Mouse (Mus musculus) G1E (cell line): ENCODE measurements at regions not wholly inside any gene's neighbourhood (a gene's known extent, or its start where the extent isn't known, plus 50 kb on each side); places are given as distances from the start of the nearest gene placed in this dataset.

ENCODE experiments used
- CTCF ChIP-seq: IDR thresholded peaks from 2 replicates; pipeline ENCODE4 v1.5.1; 2012; ENCODE audit warnings: low read depth, low read length, inconsistent platforms, mixed read lengths
- GATA2 ChIP-seq: IDR thresholded peaks from 2 replicates; pipeline ENCODE4 v1.6.1; 2012; ENCODE audit warnings: low read depth, low read length, inconsistent platforms, borderline replicate concordance
- POLR2AphosphoS5 ChIP-seq: IDR thresholded peaks from 2 replicates; pipeline ENCODE4 v1.6.1; 2012; ENCODE audit warnings: low read depth, low read length, inconsistent platforms; ENCODE audit not compliant: insufficient replicate concordance

- TF ChIP-seq CTCF (no peak), GATA2 (no peak), POLR2AphosphoS5 (no peak)
Measured at GRCm38 (mm10) chr2:71683375-71683774, 62.0 kb upstream of the Itga6 start.
